Mouse (Mus musculus): ENCODE data around the gene Aldh1a2. TPM values are rescaled to one million over a fixed set of nuclear protein-coding genes. Genes with fewer than 3 reads are reported as not detected.

The Aldh1a2 gene
- polyA plus RNA-seq, 1 experiment from 2014 or later: 96.1 TPM

GRCm38 (mm10) chr9:71262711-71263110 lies 47.1 kb downstream of the Aldh1a2 start:
- no peak for ATAC-seq (ENCODE audit: insufficient number of reproducible peaks, insufficient read depth, low FRiP score, low read depth)
- H3K4me3 ChIP-seq (ENCODE audit: low read depth, low read length): no peak overlapping the region
- H3K9me3 ChIP-seq (ENCODE audit: control insufficient read depth, low read depth, low read length): no peaks in the 10 kb centered on the region
- WGBS: 36% methylated on average over 3 of the region's 3 CpGs
- H3K36me3 ChIP-seq (ENCODE audit: control insufficient read depth, insufficient read depth, low read length): peaks cover 3% of the 10 kb centered on the region; the same call in 1 of the 2 replicates
- H3K4me2 ChIP-seq (replicated peaks; ENCODE audit: low read depth, low read length): no peak overlapping the region
- peaks cover 9% of the 10 kb centered on the region; the same call in 1 of the 2 replicates for H3K4me1 ChIP-seq (ENCODE audit: control insufficient read depth, insufficient read depth, low read length)
- H3K27ac ChIP-seq (ENCODE audit: low read length): no peak overlapping the region
- no peaks in the 10 kb centered on the region for H3K27me3 ChIP-seq (ENCODE audit: control insufficient read depth, insufficient read depth, low read length)
- H3K9ac ChIP-seq (replicated peaks; ENCODE audit: low read depth, low read length): no peak overlapping the region

- ATAC-seq (ENCODE audit: insufficient number of reproducible peaks, insufficient read depth, low FRiP score, low read depth): no peak
- Histone ChIP-seq H3K9me3 (ENCODE audit: control insufficient read depth, low read depth, low read length) (no peaks in the 10 kb centered on the region; the same call in 1 of the 2 replicates), H3K27ac (ENCODE audit: low read length) (peak overlapping the region; percentile 27; the same call in 1 of the 2 replicates), H3K4me1 (ENCODE audit: control insufficient read depth, insufficient read depth, low read length) (no peaks in the 10 kb centered on the region), H3K4me2 (replicated peaks; ENCODE audit: low read depth, low read length) (no peak overlapping the region), H3K27me3 (ENCODE audit: control insufficient read depth, insufficient read depth, low read length) (no peaks in the 10 kb centered on the region), H3K4me3 (ENCODE audit: low read depth, low read length) (no peak overlapping the region), H3K9ac (replicated peaks; ENCODE audit: low read depth, low read length) (no peak overlapping the region), H3K36me3 (ENCODE audit: control insufficient read depth, insufficient read depth, low read length) (no peaks in the 10 kb centered on the region)
- 60% methylated on average over 5 of the region's 5 CpGs for WGBS
These were observed 54.1 kb downstream of the Aldh1a2 start for GRCm38 (mm10) chr9:71269711-71270110.

GRCm38 (mm10) chr9:71270205-71270604 lies 54.6 kb downstream of the Aldh1a2 start:
- H3K27ac ChIP-seq (ENCODE audit: low read length): no peak overlapping the region
- no peaks in the 10 kb centered on the region for H3K4me1 ChIP-seq (ENCODE audit: control insufficient read depth, insufficient read depth, low read length)
- no peak overlapping the region for H3K4me2 ChIP-seq (replicated peaks; ENCODE audit: low read depth, low read length)
- 67% methylated on average over 3 of the region's 3 CpGs for WGBS
- no peaks in the 10 kb centered on the region for H3K27me3 ChIP-seq (ENCODE audit: control insufficient read depth, insufficient read depth, low read length)
- H3K4me3 ChIP-seq (ENCODE audit: low read depth, low read length): no peak overlapping the region
- H3K36me3 ChIP-seq (ENCODE audit: control insufficient read depth, insufficient read depth, low read length): no peaks in the 10 kb centered on the region
- no peak overlapping the region for H3K9ac ChIP-seq (replicated peaks; ENCODE audit: low read depth, low read length)
- no peak for ATAC-seq (ENCODE audit: insufficient number of reproducible peaks, insufficient read depth, low FRiP score, low read depth)
- no peaks in the 10 kb centered on the region; the same call in 1 of the 2 replicates for H3K9me3 ChIP-seq (ENCODE audit: control insufficient read depth, low read depth, low read length)

- H3K27ac ChIP-seq (ENCODE audit: low read length): no peak overlapping the region
These were observed 60.6 kb downstream of the Aldh1a2 start for GRCm38 (mm10) chr9:71276149-71276721.

GRCm38 (mm10) chr9:71278741-71279140 lies 63.2 kb downstream of the Aldh1a2 start:
- Histone ChIP-seq H3K4me1 (ENCODE audit: control insufficient read depth, insufficient read depth, low read length) (no peaks in the 10 kb centered on the region), H3K9me3 (ENCODE audit: control insufficient read depth, low read depth, low read length) (no peaks in the 10 kb centered on the region), H3K27ac (ENCODE audit: low read length) (no peak overlapping the region), H3K4me3 (ENCODE audit: low read depth, low read length) (no peak overlapping the region), H3K36me3 (ENCODE audit: control insufficient read depth, insufficient read depth, low read length) (no peaks in the 10 kb centered on the region), H3K4me2 (replicated peaks; ENCODE audit: low read depth, low read length) (no peak overlapping the region), H3K27me3 (ENCODE audit: control insufficient read depth, insufficient read depth, low read length) (no peaks in the 10 kb centered on the region), H3K9ac (replicated peaks; ENCODE audit: low read depth, low read length) (no peak overlapping the region)
- WGBS: 88% methylated on average over 4 of the region's 4 CpGs
- no peak for ATAC-seq (ENCODE audit: insufficient number of reproducible peaks, insufficient read depth, low FRiP score, low read depth)

More at GRCm38 (mm10) chr9:71276149-71276721, 60.6 kb downstream of the Aldh1a2 start:
- H3K4me1 ChIP-seq (ENCODE audit: control insufficient read depth, insufficient read depth, low read length): no peaks in the 10 kb centered on the region
- no peak overlapping the region for H3K9ac ChIP-seq (replicated peaks; ENCODE audit: low read depth, low read length)
- H3K27me3 ChIP-seq (ENCODE audit: control insufficient read depth, insufficient read depth, low read length): no peaks in the 10 kb centered on the region
- WGBS: 80% methylated on average over 14 of the region's 14 CpGs
- no peaks in the 10 kb centered on the region; the same call in 1 of the 2 replicates for H3K9me3 ChIP-seq (ENCODE audit: control insufficient read depth, low read depth, low read length)
- no peaks in the 10 kb centered on the region for H3K36me3 ChIP-seq (ENCODE audit: control insufficient read depth, insufficient read depth, low read length)
- ATAC-seq (ENCODE audit: insufficient number of reproducible peaks, insufficient read depth, low FRiP score, low read depth): no peak
- no peak overlapping the region for H3K4me2 ChIP-seq (replicated peaks; ENCODE audit: low read depth, low read length)
- no peak overlapping the region for H3K4me3 ChIP-seq (ENCODE audit: low read depth, low read length)

GRCm38 (mm10) chr9:71283156-71283555 lies 67.6 kb downstream of the Aldh1a2 start:
- H3K27me3 ChIP-seq (ENCODE audit: control insufficient read depth, insufficient read depth, low read length): no peaks in the 10 kb centered on the region
- no peak for ATAC-seq (ENCODE audit: insufficient number of reproducible peaks, insufficient read depth, low FRiP score, low read depth)
- H3K9me3 ChIP-seq (ENCODE audit: control insufficient read depth, low read depth, low read length): no peaks in the 10 kb centered on the region
- no peak overlapping the region for H3K9ac ChIP-seq (replicated peaks; ENCODE audit: low read depth, low read length)
- no peak overlapping the region for H3K4me3 ChIP-seq (ENCODE audit: low read depth, low read length)
- no peaks in the 10 kb centered on the region for H3K4me1 ChIP-seq (ENCODE audit: control insufficient read depth, insufficient read depth, low read length)
- no peaks in the 10 kb centered on the region for H3K36me3 ChIP-seq (ENCODE audit: control insufficient read depth, insufficient read depth, low read length)
- H3K27ac ChIP-seq (ENCODE audit: low read length): no peak overlapping the region
- 89% methylated on average over 7 of the region's 7 CpGs for WGBS
- no peak overlapping the region for H3K4me2 ChIP-seq (replicated peaks; ENCODE audit: low read depth, low read length)

- no peak overlapping the region for H3K4me2 ChIP-seq (replicated peaks; ENCODE audit: low read depth, low read length)
- H3K36me3 ChIP-seq (ENCODE audit: control insufficient read depth, insufficient read depth, low read length): no peaks in the 10 kb centered on the region
- H3K27ac ChIP-seq (ENCODE audit: low read length): no peak overlapping the region
- WGBS: 94% methylated on average over 3 of the region's 3 CpGs
- no peak overlapping the region for H3K9ac ChIP-seq (replicated peaks; ENCODE audit: low read depth, low read length)
- no peaks in the 10 kb centered on the region for H3K4me1 ChIP-seq (ENCODE audit: control insufficient read depth, insufficient read depth, low read length)
- no peaks in the 10 kb centered on the region for H3K27me3 ChIP-seq (ENCODE audit: control insufficient read depth, insufficient read depth, low read length)
- ATAC-seq (ENCODE audit: insufficient number of reproducible peaks, insufficient read depth, low FRiP score, low read depth): no peak
- H3K4me3 ChIP-seq (ENCODE audit: low read depth, low read length): no peak overlapping the region
- H3K9me3 ChIP-seq (ENCODE audit: control insufficient read depth, low read depth, low read length): no peaks in the 10 kb centered on the region
These were observed 69.6 kb downstream of the Aldh1a2 start for GRCm38 (mm10) chr9:71285231-71285630.

GRCm38 (mm10) chr9:71286420-71286819 lies 70.8 kb downstream of the Aldh1a2 start:
- no peaks in the 10 kb centered on the region for H3K27me3 ChIP-seq (ENCODE audit: control insufficient read depth, insufficient read depth, low read length)
- H3K4me1 ChIP-seq (ENCODE audit: control insufficient read depth, insufficient read depth, low read length): no peaks in the 10 kb centered on the region
- H3K4me2 ChIP-seq (replicated peaks; ENCODE audit: low read depth, low read length): no peak overlapping the region
- H3K9me3 ChIP-seq (ENCODE audit: control insufficient read depth, low read depth, low read length): no peaks in the 10 kb centered on the region
- H3K4me3 ChIP-seq (ENCODE audit: low read depth, low read length): no peak overlapping the region
- H3K27ac ChIP-seq (ENCODE audit: low read length): no peak overlapping the region
- 92% methylated on average over 9 of the region's 9 CpGs for WGBS
- ATAC-seq (ENCODE audit: insufficient number of reproducible peaks, insufficient read depth, low FRiP score, low read depth): no peak
- no peak overlapping the region for H3K9ac ChIP-seq (replicated peaks; ENCODE audit: low read depth, low read length)
- H3K36me3 ChIP-seq (ENCODE audit: control insufficient read depth, insufficient read depth, low read length): no peaks in the 10 kb centered on the region

- ATAC-seq (ENCODE audit: insufficient number of reproducible peaks, insufficient read depth, low FRiP score, low read depth): no peak
- 75% methylated on average over 6 of the region's 6 CpGs for WGBS
- H3K4me3 ChIP-seq (ENCODE audit: low read depth, low read length): no peak overlapping the region
- no peak overlapping the region for H3K4me2 ChIP-seq (replicated peaks; ENCODE audit: low read depth, low read length)
- H3K9ac ChIP-seq (replicated peaks; ENCODE audit: low read depth, low read length): no peak overlapping the region
- H3K4me1 ChIP-seq (ENCODE audit: control insufficient read depth, insufficient read depth, low read length): no peaks in the 10 kb centered on the region
- H3K27ac ChIP-seq (ENCODE audit: low read length): no peak overlapping the region
- no peaks in the 10 kb centered on the region for H3K9me3 ChIP-seq (ENCODE audit: control insufficient read depth, low read depth, low read length)
- H3K36me3 ChIP-seq (ENCODE audit: control insufficient read depth, insufficient read depth, low read length): no peaks in the 10 kb centered on the region
- no peaks in the 10 kb centered on the region for H3K27me3 ChIP-seq (ENCODE audit: control insufficient read depth, insufficient read depth, low read length)
These were observed 73.1 kb downstream of the Aldh1a2 start for GRCm38 (mm10) chr9:71288738-71289137.

Data from stomach, embryonic 14.5 days (tissue).